In the genomic region with DNA sequence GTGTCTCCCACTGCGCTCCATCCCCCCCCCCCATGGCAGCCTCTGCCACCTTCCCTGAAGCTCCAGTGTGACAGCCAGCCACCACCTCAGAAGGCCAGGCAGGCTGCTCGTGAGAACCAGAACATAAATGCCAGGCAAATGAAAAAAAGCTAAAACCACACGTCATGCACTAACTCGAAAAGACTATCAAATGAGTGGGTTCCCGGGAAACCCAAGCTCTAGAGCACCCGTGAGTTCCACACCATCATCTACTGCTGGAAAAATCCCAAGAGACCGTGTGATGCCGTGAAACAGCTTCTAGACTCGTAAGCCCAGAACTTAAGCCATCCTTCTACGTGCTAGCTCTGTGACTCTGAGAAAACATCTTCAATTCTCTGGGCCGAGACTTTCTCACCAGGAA, we compare ENCODE assay signal across 28 mouse cellular contexts.
DNase-seq lines count a peak whose midpoint lies in the region; ATAC-seq and TF ChIP-seq lines count a peak whose summit lies in the region.
"Had no signal": no experiment of that assay in that cellular context is flagged by ENCODE, and none has a peak within 500 bp of the region (broad histone marks: within the 10 kb centered on the region; RNA-seq: fewer than 3 reads in every experiment).

No protein-coding gene starts in this region.

- no peak overlapping the region for H3K4me3 ChIP-seq in forebrain, postnatal 0 days (ENCODE audit: low read depth, low read length)
- no peak overlapping the region for H3K4me3 ChIP-seq in forebrain, embryonic 14.5 days (ENCODE audit: low read depth, low read length)
- H3K4me3 ChIP-seq: erythroblast, embryonic 14.5 days; forebrain, embryonic 12.5 days; heart, embryonic 15.5 days; hindbrain, embryonic 13.5 days; liver, embryonic 15.5 days; stomach, embryonic 15.5 days had no signal

- H3K9me3 ChIP-seq in forebrain, postnatal 0 days (ENCODE audit: low read length): no peaks in the 10 kb centered on the region
- H3K9me3 ChIP-seq in forebrain, embryonic 14.5 days (replicated peaks; ENCODE audit: control insufficient read depth, low read length): no peaks in the 10 kb centered on the region
- H3K9me3 ChIP-seq: forebrain, embryonic 12.5 days; heart, embryonic 15.5 days; hindbrain, embryonic 13.5 days; liver, embryonic 15.5 days; stomach, embryonic 15.5 days had no signal

- no peaks in the 10 kb centered on the region for H3K27me3 ChIP-seq in forebrain, postnatal 0 days (ENCODE audit: insufficient read depth, low read length)
- H3K27me3 ChIP-seq in forebrain, embryonic 14.5 days (replicated peaks; ENCODE audit: control insufficient read depth, insufficient read depth, low read length): no peaks in the 10 kb centered on the region
- H3K27me3 ChIP-seq: CH12.LX; forebrain, embryonic 12.5 days; heart, embryonic 15.5 days; hindbrain, embryonic 13.5 days; liver, embryonic 15.5 days; stomach, embryonic 15.5 days had no signal

- no peak for TF ChIP-seq CTCF in forebrain, postnatal 0 days (IDR thresholded peaks at IDR 0.05; ENCODE audit: low read depth)

- no peaks in the 10 kb centered on the region for H3K4me1 ChIP-seq in forebrain, postnatal 0 days (ENCODE audit: insufficient read depth)
- no peaks in the 10 kb centered on the region for H3K4me1 ChIP-seq in forebrain, embryonic 14.5 days (ENCODE audit: control insufficient read depth, insufficient read depth, low read length)
- H3K4me1 ChIP-seq: heart, embryonic 15.5 days; liver, embryonic 15.5 days; stomach, embryonic 15.5 days had no signal

- H3K36me3 ChIP-seq in forebrain, postnatal 0 days (ENCODE audit: insufficient read depth): no peaks in the 10 kb centered on the region
- H3K36me3 ChIP-seq in forebrain, embryonic 14.5 days (ENCODE audit: control insufficient read depth, insufficient read depth, low read length): no peaks in the 10 kb centered on the region
- H3K36me3 ChIP-seq: forebrain, embryonic 12.5 days; heart, embryonic 15.5 days; hindbrain, embryonic 13.5 days; liver, embryonic 15.5 days; stomach, embryonic 15.5 days had no signal

- ATAC-seq in forebrain, postnatal 0 days: peak; percentile 42; the same call in 1 of the 2 replicates
- no peak for ATAC-seq in forebrain, embryonic 14.5 days
- ATAC-seq: intestine, embryonic 16.5 days had no signal

- H3K27ac ChIP-seq in forebrain, postnatal 0 days (ENCODE audit: low read depth, low read length): no peak overlapping the region
- H3K27ac ChIP-seq in forebrain, embryonic 14.5 days (ENCODE audit: low read depth, low read length): no peak overlapping the region
- H3K27ac ChIP-seq: forebrain, embryonic 12.5 days; heart, embryonic 15.5 days; hindbrain, embryonic 13.5 days; liver, embryonic 15.5 days; stomach, embryonic 15.5 days had no signal

- H3K4me2 ChIP-seq in forebrain, postnatal 0 days (ENCODE audit: low read depth): no peak overlapping the region
- H3K4me2 ChIP-seq in forebrain, embryonic 14.5 days (ENCODE audit: low read length): no peak overlapping the region
- H3K4me2 ChIP-seq: forebrain, embryonic 12.5 days; heart, embryonic 15.5 days; hindbrain, embryonic 13.5 days; liver, embryonic 15.5 days; lung, embryonic 14.5 days; stomach, embryonic 15.5 days had no signal

- DNase-seq in forebrain, postnatal 0 days: peak; percentile 4
- no peak for DNase-seq in forebrain, embryonic 14.5 days (ENCODE audit: low spot score)
- peak; percentile 38 for DNase-seq in layer of hippocampus, adult 9-11 months
- DNase-seq in layer of hippocampus, adult 8-10 months (ENCODE audit: low spot score in 2 of 2): no peak
- peak; percentile 55 to 64 for DNase-seq in frontal cortex, adult 2 months (ENCODE audit: extremely low spot score in 1 of 2, low spot score in 1 of 2)
- DNase-seq in right cerebral cortex, postnatal 14 days: peak; percentile 15
- no peak for DNase-seq in embryo, embryonic 11 days
- no peak for DNase-seq in cerebellum, adult 9-11 months
- DNase-seq: adrenal gland, adult 8-10 months; cerebellum, adult 11 months; cerebellum, adult 9-10 months; gastrocnemius, postnatal 10 days; heart, postnatal 36 days; kidney, adult 8-10 months; kidney, postnatal 10 days; lung, embryonic 14.5 days; lung, postnatal 14 days; midbrain, embryonic 14.5 days; retina, postnatal 1 day; thymus, postnatal 14 days had no signal

- WGBS in forebrain, postnatal 0 days: 74% methylated on average over 11 of the region's 11 CpGs
- 92% methylated on average over 11 of the region's 11 CpGs for WGBS in forebrain, embryonic 14.5 days

- no peak overlapping the region for H3K9ac ChIP-seq in forebrain, postnatal 0 days
- H3K9ac ChIP-seq in forebrain, embryonic 14.5 days (ENCODE audit: low read length): no peak overlapping the region
- H3K9ac ChIP-seq: forebrain, embryonic 12.5 days; heart, embryonic 15.5 days; hindbrain, embryonic 13.5 days; liver, embryonic 15.5 days; lung, embryonic 14.5 days; stomach, embryonic 15.5 days had no signal

Comparison
In these comparisons a context has a peak if more than half of its experiments do, and no peak if none do; other contexts are left out.
1. DNase-seq: peak in forebrain, postnatal 0 days (single experiment), layer of hippocampus, adult 9-11 months (single experiment), frontal cortex, adult 2 months (2 of 2) and right cerebral cortex, postnatal 14 days (single experiment); none in forebrain, embryonic 14.5 days (single experiment), layer of hippocampus, adult 8-10 months (0 of 2), embryo, embryonic 11 days (single experiment) and cerebellum, adult 9-11 months (single experiment).